9 mouse cellular contexts compared by ENCODE assay signal in genomic region chr14:21584468-21585135, GRCm38 (mm10).
DNase-seq lines count a peak whose midpoint lies in the region; ATAC-seq and TF ChIP-seq lines count a peak whose summit lies in the region.
"Had no signal": no experiment of that assay in that cellular context is flagged by ENCODE, and none has a peak within 500 bp of the region (broad histone marks: within the 10 kb centered on the region; RNA-seq: fewer than 3 reads in every experiment).

No protein-coding gene starts in this region.

- TF ChIP-seq CTCF in lung, postnatal 0 days (IDR thresholded peaks at IDR 0.05) = peak; percentile 53
- TF ChIP-seq CTCF in small intestine, adult 2 months (IDR thresholded peaks at IDR 0.05; ENCODE audit: extremely low read depth, insufficient read length, insufficient replicate concordance, low read depth, low read length) = peak; percentile 38; the same call in 1 of the 2 replicates

- H3K9ac ChIP-seq in lung, postnatal 0 days (replicated peaks; ENCODE audit: low read depth) = no peak overlapping the region

- H3K27ac ChIP-seq in lung, postnatal 0 days (ENCODE audit: low read length) = no peak overlapping the region
- H3K27ac ChIP-seq in small intestine, adult 2 months (ENCODE audit: insufficient read depth, low read depth, low read length) = no peak overlapping the region

- H3K4me3 ChIP-seq in lung, postnatal 0 days (ENCODE audit: low read depth, low read length) = no peak overlapping the region
- no peak overlapping the region for H3K4me3 ChIP-seq in small intestine, adult 2 months (ENCODE audit: low read depth, low read length)

- TF ChIP-seq EP300 in lung, postnatal 0 days (IDR thresholded peaks at IDR 0.05) = no peak

- ATAC-seq in lung, postnatal 0 days = no peak
- ATAC-seq in erythroid progenitor cell, adult 5-6 weeks (replicated peaks; ENCODE audit: low FRiP score, poor library complexity, severe bottlenecking) = peak; percentile 72

- no peak for TF ChIP-seq POLR2A in small intestine, adult 2 months (IDR thresholded peaks at IDR 0.05; ENCODE audit: low read depth, low read length)

- peak; percentile 29 to 70 for DNase-seq in adrenal gland, adult (ENCODE audit: inconsistent age in 2 of 2, low spot score in 1 of 2)
- no peak for DNase-seq in adrenal gland, postnatal 4 days (ENCODE audit: low spot score in 2 of 2)
- DNase-seq in lung, postnatal 0 days (ENCODE audit: low spot score) = no peak
- no peak for DNase-seq in lung, postnatal 25 days (ENCODE audit: low spot score)
- no peak for DNase-seq in kidney, adult 11 months
- DNase-seq in urinary bladder, postnatal 14 days (ENCODE audit: low spot score) = no peak
- DNase-seq: gastrocnemius, postnatal 14 days had no signal

- H3K9me3 ChIP-seq in lung, postnatal 0 days (ENCODE audit: low read length) = no peaks in the 10 kb centered on the region

- peaks cover 28% of the 10 kb centered on the region for H3K4me1 ChIP-seq in lung, postnatal 0 days (ENCODE audit: insufficient read depth, low read depth, low read length)
- H3K4me1 ChIP-seq in small intestine, adult 2 months (ENCODE audit: control insufficient read depth, insufficient read depth, insufficient read length, low read length) = peaks cover 15% of the 10 kb centered on the region; the same call in 1 of the 2 replicates

- no peak overlapping the region for H3K4me2 ChIP-seq in lung, postnatal 0 days (replicated peaks; ENCODE audit: low read depth, low read length)

- 22% methylated on average over 6 of the region's 6 CpGs for WGBS in lung, postnatal 0 days
- WGBS in small intestine, adult 2 months = 34% methylated on average over 6 of the region's 6 CpGs

- no peaks in the 10 kb centered on the region for H3K36me3 ChIP-seq in lung, postnatal 0 days (ENCODE audit: insufficient read depth, low read length)
- no peaks in the 10 kb centered on the region for H3K36me3 ChIP-seq in small intestine, adult 2 months (ENCODE audit: control insufficient read depth, insufficient read depth, low read length)

- no peaks in the 10 kb centered on the region for H3K27me3 ChIP-seq in lung, postnatal 0 days (replicated peaks; ENCODE audit: insufficient read depth, low read length)
- H3K27me3 ChIP-seq in small intestine, adult 2 months (ENCODE audit: control insufficient read depth, insufficient read depth, low read length) = no peaks in the 10 kb centered on the region

Comparison
In these comparisons a context has a peak if more than half of its experiments do, and no peak if none do; other contexts are left out.
1. DNase-seq: peak in adrenal gland, adult (2 of 2); none in adrenal gland, postnatal 4 days (0 of 2), lung, postnatal 0 days (single experiment), lung, postnatal 25 days (single experiment), kidney, adult 11 months (single experiment) and urinary bladder, postnatal 14 days (single experiment).